Mouse (Mus musculus): ENCODE results near the gene Zkscan5. TPM values are rescaled to one million over a fixed set of nuclear protein-coding genes. Genes with fewer than 3 reads are reported as not detected.

Zkscan5 gene
- polyA plus RNA-seq (2017; shearing (Covaris generic)) = 1 to 10 TPM; 6.4 to 8.1 TPM

GRCm38 (mm10) chr5:145203936-145204691 is at the start of gene Zkscan5:
Zkscan5 (plus strand) TSS chr5:145204562.

DNA sequence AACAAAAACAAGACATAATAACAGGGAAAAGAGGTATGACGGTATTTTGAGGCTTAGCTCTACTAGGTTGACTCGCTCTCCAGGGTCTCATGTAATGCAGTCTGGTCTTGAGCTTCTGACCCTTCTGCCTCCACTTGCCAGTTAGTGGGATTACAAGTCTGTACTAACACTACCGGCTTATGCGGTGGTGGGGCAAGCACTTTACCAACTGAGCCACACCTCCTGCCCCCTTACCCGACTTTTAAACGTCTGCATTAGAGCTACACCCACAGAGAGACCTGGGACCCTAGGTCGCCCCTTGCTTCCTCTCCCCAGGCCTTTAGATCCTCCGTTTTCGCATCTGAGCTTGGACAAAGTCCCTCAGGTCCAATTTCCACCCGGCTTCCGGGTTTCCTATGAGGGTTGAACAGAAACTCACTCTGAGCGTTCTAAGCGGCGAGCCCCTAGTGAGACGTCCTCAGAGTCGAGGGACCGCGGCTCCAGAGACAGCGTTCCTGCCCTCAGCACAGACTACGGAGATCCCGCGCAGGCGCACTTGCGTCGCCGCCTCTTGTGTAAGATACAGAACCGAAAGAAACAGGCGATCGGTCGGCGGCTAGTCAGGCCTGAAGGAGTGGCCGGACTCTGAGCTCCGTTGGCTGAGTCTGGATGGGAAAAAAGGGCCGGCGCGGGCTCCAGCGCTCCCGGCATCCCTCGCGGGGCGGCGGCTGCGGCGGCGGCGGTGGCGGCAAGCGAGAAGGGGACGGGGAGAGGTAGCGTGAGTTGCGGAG is 37.6 kb upstream of the Zkscan5 start, which contains the start of the genes Ptcd1 and Cpsf4:
Gene Ptcd1 (minus strand): TSS at position 573 of the 770 bp plus-strand sequence.
Gene Cpsf4 (plus strand): TSS at position 678 of the 770 bp plus-strand sequence.

DNA sequence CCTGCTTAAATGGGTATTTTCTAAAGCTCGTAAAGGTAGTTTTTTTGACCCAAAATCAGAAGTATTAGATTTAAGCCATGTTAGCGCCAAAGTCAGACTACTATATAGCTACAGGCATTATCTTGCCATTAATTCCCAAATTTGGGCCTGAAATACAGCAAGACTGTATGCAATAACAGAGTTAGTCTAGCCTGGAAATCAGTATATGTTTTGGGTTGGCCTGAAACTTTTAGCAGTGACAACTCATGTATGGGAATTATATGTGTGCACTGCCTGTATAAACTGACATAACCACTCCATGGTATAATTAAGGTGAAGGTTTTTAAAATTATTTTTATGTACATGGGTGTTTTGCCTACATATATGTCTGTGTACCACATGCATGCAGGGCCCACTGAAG is 12.4 kb upstream of the Zkscan5 start, which contains the start of gene Atp5j2:
Gene Atp5j2 (minus strand): TSS at position 101 of the 400 bp plus-strand sequence.

GRCm38 (mm10) chr5:145201321-145201991 is 2.9 kb upstream of the Zkscan5 start, which contains the start of gene Zkscan14:
Zkscan14 (minus strand) TSS chr5:145201868.

GRCm38 (mm10) chr5:145231367-145231871 is 27.1 kb downstream of the Zkscan5 start, which contains the start of gene Zfp655:
Zfp655 (plus strand) TSS chr5:145231715.

Other genes with a start within 250 kb of the Zkscan5 start
- gene Smurf1, start 238.7 kb upstream of the Zkscan5 start, polyA plus RNA-seq (2017; shearing (Covaris generic)) = 10 to 100 TPM; 29.9 to 33.5 TPM
- gene Gm4871, start 171.8 kb upstream of the Zkscan5 start, polyA plus RNA-seq (2017; shearing (Covaris generic)) = under 1 TPM in 1 of 2 experiments, not detected in 1; 0.39 TPM
- gene 1700018F24Rik, start 161.6 kb upstream of the Zkscan5 start, polyA plus RNA-seq (2017; shearing (Covaris generic)) = not detected
- gene Arpc1a, start 120.7 kb upstream of the Zkscan5 start, polyA plus RNA-seq (2017; shearing (Covaris generic)) = 10 to 100 TPM; 67.9 to 86.5 TPM
- 1 to 10 TPM in 1 of 2 experiments, under 1 TPM in 1; 0.25 to 1.3 TPM for gene Kpna7, start 120.5 kb upstream of the Zkscan5 start, polyA plus RNA-seq (2017; shearing (Covaris generic))
- gene Arpc1b, start 90.3 kb upstream of the Zkscan5 start, polyA plus RNA-seq (2017; shearing (Covaris generic)) = 1,000 to 10,000 TPM; 1,024 to 1,339 TPM
- 10 to 100 TPM; 39.6 to 51.3 TPM for gene Pdap1, start 64.3 kb upstream of the Zkscan5 start, polyA plus RNA-seq (2017; shearing (Covaris generic))
- gene Bud31, start 64.2 kb upstream of the Zkscan5 start, polyA plus RNA-seq (2017; shearing (Covaris generic)) = 100 to 1,000 TPM; 167 to 185 TPM
- gene Ptcd1, start 37.5 kb upstream of the Zkscan5 start, polyA plus RNA-seq (2017; shearing (Covaris generic)) = 10 to 100 TPM; 22.7 to 25.0 TPM
- gene Cpsf4, start 37.3 kb upstream of the Zkscan5 start, polyA plus RNA-seq (2017; shearing (Covaris generic)) = 10 to 100 TPM; 29.7 to 30.9 TPM
- 100 to 1,000 TPM; 308 to 352 TPM for gene Atp5j2, start 12.5 kb upstream of the Zkscan5 start, polyA plus RNA-seq (2017; shearing (Covaris generic))
- gene Zkscan14, start 2.7 kb upstream of the Zkscan5 start, polyA plus RNA-seq (2017; shearing (Covaris generic)) = 10 to 100 TPM; 23.8 to 26.7 TPM
- 10 to 100 TPM; 42.7 to 48.2 TPM for gene Zfp655, start 27.2 kb downstream of the Zkscan5 start, polyA plus RNA-seq (2017; shearing (Covaris generic))
- gene Zscan25, start 75.9 kb downstream of the Zkscan5 start, polyA plus RNA-seq (2017; shearing (Covaris generic)) = 1 to 10 TPM in 1 of 2 experiments, under 1 TPM in 1; 0.98 to 2.0 TPM
- under 1 TPM in 1 of 2 experiments, not detected in 1; 0.18 TPM for gene Cyp3a57, start 140.7 kb downstream of the Zkscan5 start, polyA plus RNA-seq (2017; shearing (Covaris generic))

Measured in inflammation-experienced regulatory T-cells (primary cell).